16 mouse cellular contexts compared by ENCODE assay signal in genomic region chr14:74601333-74602087, GRCm38 (mm10).
"Had no signal": no experiment of that assay in that cellular context is flagged by ENCODE, and none has a peak within 500 bp of the region (broad histone marks: within the 10 kb centered on the region; RNA-seq: fewer than 3 reads in every experiment).

No protein-coding gene starts in this region.

- DNase-seq: kidney, adult 18-20 months; kidney, postnatal 10 days; kidney, postnatal 4 days; right cerebral cortex, postnatal 14 days; thymus, postnatal 4 days had no signal

- H3K4me3 ChIP-seq: intestine, embryonic 15.5 days; limb, embryonic 10.5 days; liver, embryonic 15.5 days; megakaryocyte, embryonic 14.5 days; midbrain, embryonic 15.5 days; neural tube, embryonic 12.5 days; stomach, embryonic 15.5 days had no signal

- H3K27me3 ChIP-seq: intestine, embryonic 15.5 days; liver, embryonic 15.5 days; midbrain, embryonic 15.5 days; neural tube, embryonic 12.5 days; stomach, embryonic 15.5 days had no signal

- H3K27ac ChIP-seq: intestine, embryonic 15.5 days; limb, embryonic 10.5 days; liver, embryonic 15.5 days; macrophage; midbrain, embryonic 15.5 days; neural tube, embryonic 12.5 days; stomach, embryonic 15.5 days had no signal

- ATAC-seq: intestine, embryonic 15.5 days; lung, postnatal 0 days had no signal

- H3K9me3 ChIP-seq: intestine, embryonic 15.5 days; limb, embryonic 10.5 days; liver, embryonic 15.5 days; megakaryocyte, embryonic 14.5 days; midbrain, embryonic 15.5 days; neural tube, embryonic 12.5 days; stomach, embryonic 15.5 days had no signal

- H3K36me3 ChIP-seq: intestine, embryonic 15.5 days; limb, embryonic 10.5 days; liver, embryonic 15.5 days; midbrain, embryonic 15.5 days; neural tube, embryonic 12.5 days; stomach, embryonic 15.5 days had no signal

- H3K4me2 ChIP-seq: intestine, embryonic 15.5 days; liver, embryonic 11.5 days; liver, embryonic 15.5 days; midbrain, embryonic 11.5 days; midbrain, embryonic 15.5 days; neural tube, embryonic 12.5 days; stomach, embryonic 15.5 days had no signal

- H3K9ac ChIP-seq: intestine, embryonic 15.5 days; liver, embryonic 15.5 days; midbrain, embryonic 15.5 days; neural tube, embryonic 12.5 days; stomach, embryonic 15.5 days had no signal

- H3K4me1 ChIP-seq: intestine, embryonic 15.5 days; limb, embryonic 10.5 days; liver, embryonic 15.5 days; midbrain, embryonic 15.5 days; neural tube, embryonic 12.5 days; stomach, embryonic 15.5 days had no signal
